In genomic region chr8:112269598-112269997, GRCm38 (mm10) we compare ENCODE assay signal across 17 mouse cellular contexts.
DNase-seq lines count a peak whose midpoint lies in the region; ATAC-seq and TF ChIP-seq lines count a peak whose summit lies in the region.
"Had no signal": no experiment of that assay in that cellular context is flagged by ENCODE, and none has a peak within 500 bp of the region (broad histone marks: within the 10 kb centered on the region; RNA-seq: fewer than 3 reads in every experiment).

No protein-coding gene starts in this region.

- no peak overlapping the region for H3K4me3 ChIP-seq in neural tube, embryonic 11.5 days (ENCODE audit: low read depth, low read length)
- H3K4me3 ChIP-seq in forebrain, postnatal 0 days (ENCODE audit: low read depth, low read length): no peak overlapping the region
- no peak overlapping the region for H3K4me3 ChIP-seq in midbrain, embryonic 11.5 days (ENCODE audit: low read depth, low read length)
- no peak overlapping the region for H3K4me3 ChIP-seq in neural tube, embryonic 15.5 days (replicated peaks)
- H3K4me3 ChIP-seq: embryonic facial prominence, embryonic 12.5 days; heart, embryonic 12.5 days; liver, embryonic 13.5 days had no signal

- no peaks in the 10 kb centered on the region for H3K9me3 ChIP-seq in neural tube, embryonic 11.5 days (ENCODE audit: control insufficient read depth, low read length)
- H3K9me3 ChIP-seq in forebrain, postnatal 0 days (ENCODE audit: low read length): no peaks in the 10 kb centered on the region
- no peaks in the 10 kb centered on the region for H3K9me3 ChIP-seq in midbrain, embryonic 11.5 days (ENCODE audit: control insufficient read depth, low read length)
- H3K9me3 ChIP-seq in neural tube, embryonic 15.5 days (replicated peaks): no peaks in the 10 kb centered on the region
- H3K9me3 ChIP-seq: embryonic facial prominence, embryonic 12.5 days; heart, embryonic 12.5 days had no signal

- H3K4me2 ChIP-seq in neural tube, embryonic 11.5 days (ENCODE audit: low read depth): no peak overlapping the region
- H3K4me2 ChIP-seq in forebrain, postnatal 0 days (ENCODE audit: low read depth): 0 out of 2 replicates have a peak overlapping the region, but pooled peaks have one; percentile 0
- peak overlapping the region; percentile 34 for H3K4me2 ChIP-seq in midbrain, embryonic 11.5 days
- H3K4me2 ChIP-seq in neural tube, embryonic 15.5 days: peak overlapping the region; percentile 32; the same call in 1 of the 2 replicates
- H3K4me2 ChIP-seq: embryonic facial prominence, embryonic 12.5 days; heart, embryonic 12.5 days; liver, embryonic 13.5 days had no signal

- DNase-seq in neural tube, embryonic 11.5 days (ENCODE audit: low spot score): no peak
- no peak for DNase-seq in neural tube, embryonic 10.5 days (ENCODE audit: extremely low spot score, low spot score)
- DNase-seq in forebrain, postnatal 0 days: no peak
- DNase-seq in midbrain, embryonic 11.5 days (ENCODE audit: low spot score, missing footprints): no peak
- DNase-seq in frontal cortex, postnatal 14 days (ENCODE audit: low spot score in 2 of 2): no peak
- no peak for DNase-seq in cerebellum, postnatal 25 days
- no peak for DNase-seq in spleen, postnatal 36 days (ENCODE audit: low spot score in 2 of 2)
- DNase-seq: adrenal gland, postnatal 36 days; gastrocnemius, postnatal 25 days; kidney, adult 9 months; liver, embryonic 13.5 days; lung, postnatal 14 days; right cerebral cortex, postnatal 25 days; thymus, postnatal 14 days had no signal

- no peaks in the 10 kb centered on the region for H3K27me3 ChIP-seq in neural tube, embryonic 11.5 days (ENCODE audit: control insufficient read depth, insufficient read depth, low read length)
- H3K27me3 ChIP-seq in forebrain, postnatal 0 days (ENCODE audit: insufficient read depth, low read length): no peaks in the 10 kb centered on the region
- no peaks in the 10 kb centered on the region for H3K27me3 ChIP-seq in midbrain, embryonic 11.5 days (ENCODE audit: control insufficient read depth, insufficient read depth, low read length)
- H3K27me3 ChIP-seq in neural tube, embryonic 15.5 days (replicated peaks): no peaks in the 10 kb centered on the region
- H3K27me3 ChIP-seq: embryonic facial prominence, embryonic 12.5 days; heart, embryonic 12.5 days; liver, embryonic 13.5 days had no signal

- peak; percentile 40 for TF ChIP-seq CTCF in forebrain, postnatal 0 days (IDR thresholded peaks at IDR 0.05; ENCODE audit: low read depth)

- no peaks in the 10 kb centered on the region for H3K36me3 ChIP-seq in neural tube, embryonic 11.5 days (ENCODE audit: control insufficient read depth, insufficient read depth, low read length)
- no peaks in the 10 kb centered on the region for H3K36me3 ChIP-seq in forebrain, postnatal 0 days (ENCODE audit: insufficient read depth)
- H3K36me3 ChIP-seq in midbrain, embryonic 11.5 days (ENCODE audit: control insufficient read depth, insufficient read depth, low read length): no peaks in the 10 kb centered on the region
- no peaks in the 10 kb centered on the region for H3K36me3 ChIP-seq in neural tube, embryonic 15.5 days
- H3K36me3 ChIP-seq: embryonic facial prominence, embryonic 12.5 days; heart, embryonic 12.5 days; liver, embryonic 13.5 days had no signal

- no peak overlapping the region for H3K9ac ChIP-seq in neural tube, embryonic 11.5 days (ENCODE audit: low read length)
- no peak overlapping the region for H3K9ac ChIP-seq in forebrain, postnatal 0 days
- H3K9ac ChIP-seq in midbrain, embryonic 11.5 days (ENCODE audit: low read length): no peak overlapping the region
- no peak overlapping the region for H3K9ac ChIP-seq in neural tube, embryonic 15.5 days (replicated peaks)
- H3K9ac ChIP-seq: embryonic facial prominence, embryonic 12.5 days; heart, embryonic 12.5 days; liver, embryonic 13.5 days had no signal

- WGBS in neural tube, embryonic 11.5 days: 50% methylated on average over 5 of the region's 5 CpGs
- 11% methylated on average over 5 of the region's 5 CpGs for WGBS in forebrain, postnatal 0 days
- 30% methylated on average over 5 of the region's 5 CpGs for WGBS in midbrain, embryonic 11.5 days
- whole genome bisulfite sequencing in neural tube, embryonic 15.5 days: 24% methylated on average over 5 of the region's 5 CpGs

- ATAC-seq in neural tube, embryonic 11.5 days (ENCODE audit: insufficient read depth, low FRiP score, low TSS enrichment): peak; percentile 35
- peak; percentile 52; the same call in 1 of the 2 replicates for ATAC-seq in forebrain, postnatal 0 days
- peak; percentile 72 for ATAC-seq in midbrain, embryonic 11.5 days (ENCODE audit: low FRiP score)
- ATAC-seq in neural tube, embryonic 15.5 days (ENCODE audit: low FRiP score): no peak; the same call in 1 of the 2 replicates

- no peak overlapping the region for H3K27ac ChIP-seq in neural tube, embryonic 11.5 days (ENCODE audit: low read depth, low read length)
- H3K27ac ChIP-seq in forebrain, postnatal 0 days (ENCODE audit: low read depth, low read length): peak overlapping the region; percentile 62
- no peak overlapping the region; the same call in 1 of the 2 replicates for H3K27ac ChIP-seq in midbrain, embryonic 11.5 days (ENCODE audit: low read depth, low read length)
- peak overlapping the region; percentile 65 for H3K27ac ChIP-seq in neural tube, embryonic 15.5 days (replicated peaks)
- H3K27ac ChIP-seq: embryonic facial prominence, embryonic 12.5 days; liver, embryonic 13.5 days had no signal

- H3K4me1 ChIP-seq in neural tube, embryonic 11.5 days (ENCODE audit: control insufficient read depth, insufficient read depth, low read length): no peaks in the 10 kb centered on the region
- no peaks in the 10 kb centered on the region; the same call in 1 of the 2 replicates for H3K4me1 ChIP-seq in forebrain, postnatal 0 days (ENCODE audit: insufficient read depth)
- H3K4me1 ChIP-seq in midbrain, embryonic 11.5 days (ENCODE audit: control insufficient read depth, insufficient read depth, low read length): peaks cover 14% of the 10 kb centered on the region
- H3K4me1 ChIP-seq in neural tube, embryonic 15.5 days: peaks cover 13% of the 10 kb centered on the region
- H3K4me1 ChIP-seq: embryonic facial prominence, embryonic 12.5 days; heart, embryonic 12.5 days; liver, embryonic 13.5 days had no signal

Comparison
In these comparisons a context has a peak if more than half of its experiments do, and no peak if none do; other contexts are left out.
1. H3K27ac ChIP-seq: peak in forebrain, postnatal 0 days (single experiment) and neural tube, embryonic 15.5 days (single experiment); none in neural tube, embryonic 11.5 days (single experiment) and midbrain, embryonic 11.5 days (single experiment).